Mouse (Mus musculus) lung, embryonic 15.5 days (tissue): ENCODE measurements around the gene Olfr12. TPM values are rescaled to one million over a fixed set of nuclear protein-coding genes. Genes with fewer than 3 reads are reported as not detected.

Source experiments
- ATAC-seq: fragments of 200-750 bp; cut with Nextera tagmentation; 2 replicates; pipeline ENCODE4 v1.8.0; 2017; ENCODE audit warnings: moderate number of reproducible peaks, borderline replicate concordance; ENCODE audit not compliant: low FRiP score, low TSS enrichment; ENCODE audit errors: extremely low read depth
- H3K27ac ChIP-seq: fragments of 300-500 bp; sonication (generic); 2 replicates; pipeline ENCODE4 v1.5.1; 2015; ENCODE audit warnings: moderate library complexity, mild to moderate bottlenecking, inconsistent platforms
- H3K27me3 ChIP-seq: fragments of 300-500 bp; sonication (generic); 2 replicates; pipeline ENCODE4 v1.6.1; 2015; ENCODE audit warnings: inconsistent platforms
- H3K36me3 ChIP-seq: fragments of 300-500 bp; sonication (generic); 2 replicates; pipeline ENCODE4 v1.6.1; 2015; ENCODE audit warnings: inconsistent platforms
- H3K4me1 ChIP-seq: fragments of 300-500 bp; sonication (generic); 2 replicates; pipeline ENCODE4 v1.6.1; 2015; ENCODE audit warnings: inconsistent platforms
- H3K4me2 ChIP-seq: fragments of 300-500 bp; sonication (generic); 2 replicates; pipeline ENCODE4 v1.6.1; 2015; ENCODE audit warnings: inconsistent platforms, mild to moderate bottlenecking, moderate library complexity
- H3K4me3 ChIP-seq: fragments of 300-500 bp; sonication (generic); 2 replicates; pipeline ENCODE4 v1.5.1; 2015; ENCODE audit warnings: mild to moderate bottlenecking, inconsistent platforms
- H3K9ac ChIP-seq: fragments of 300-500 bp; sonication (generic); 2 replicates; pipeline ENCODE4 v1.6.1; 2015; ENCODE audit warnings: inconsistent platforms
- H3K9me3 ChIP-seq: fragments of 300-500 bp; sonication (generic); 2 replicates; pipeline ENCODE4 v1.6.1; 2016; ENCODE audit warnings: inconsistent platforms
- WGBS: fragments of 180-500 bp; shearing (Covaris S2); methylation state at CpG from one replicate; pipeline ENCODE4 v1.1.7; 2015; 5-methylcytosine and 5-hydroxymethylcytosine counted together
- polyA plus RNA-seq: library from polyadenylated mRNA; unstranded; fragments of >200 nt; fragmentation: Nextera tagmentation; extraction: Ambion mirVana; gene quantifications from 2 replicates; pipeline ENCODE4 v1.2.1, GENCODE M21; 2015

Olfr12 gene
- polyA plus RNA-seq, 1 experiment from 2014 or later = not detected

DNA sequence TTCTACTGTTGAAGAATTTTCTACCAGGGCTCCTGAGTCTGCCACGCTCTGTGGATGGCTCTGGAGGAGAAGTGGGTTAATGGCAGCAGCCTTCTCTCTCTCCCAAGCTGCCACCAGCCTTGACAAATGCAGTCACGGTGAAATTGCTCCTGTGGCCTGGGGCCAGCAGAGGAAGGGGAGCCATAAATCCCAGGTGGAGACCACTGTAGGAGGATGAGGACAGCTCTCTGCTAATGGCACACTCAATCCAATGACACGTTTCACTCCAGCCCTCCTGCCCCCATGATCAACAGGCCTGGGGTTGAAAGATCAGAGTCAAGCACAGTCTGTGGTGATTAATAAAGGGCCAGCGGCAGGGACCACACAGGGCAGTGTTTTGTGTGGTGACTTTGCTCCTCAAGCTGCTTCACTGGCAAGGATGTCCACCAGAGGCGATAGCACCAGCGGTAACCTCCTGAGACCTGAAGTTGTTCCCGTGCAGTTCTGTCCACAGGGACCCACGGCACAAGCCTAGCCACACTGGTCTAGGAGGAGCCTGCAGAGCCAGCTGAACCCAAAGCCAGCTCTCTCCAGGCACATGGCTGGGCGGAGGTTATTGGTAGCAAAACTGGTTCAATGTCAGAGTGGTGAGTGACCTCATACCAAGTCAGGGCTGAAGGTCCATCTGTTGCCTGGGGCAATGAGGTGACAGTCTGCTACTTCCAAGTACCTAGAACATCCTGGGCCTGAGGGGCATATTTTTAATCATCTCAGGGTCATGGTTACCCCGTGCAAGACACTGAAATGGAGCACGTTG lies 39.6 kb downstream of the Olfr12 start:
- ATAC-seq = no peak
- Histone ChIP-seq H3K36me3 (no peaks in the 10 kb centered on the region), H3K4me3 (no peak overlapping the region), H3K4me1 (no peaks in the 10 kb centered on the region), H3K27me3 (no peaks in the 10 kb centered on the region), H3K4me2 (no peak overlapping the region), H3K9me3 (no peaks in the 10 kb centered on the region), H3K27ac (no peak overlapping the region), H3K9ac (no peak overlapping the region)
- WGBS = 62% methylated on average over 11 of the region's 11 CpGs

DNA sequence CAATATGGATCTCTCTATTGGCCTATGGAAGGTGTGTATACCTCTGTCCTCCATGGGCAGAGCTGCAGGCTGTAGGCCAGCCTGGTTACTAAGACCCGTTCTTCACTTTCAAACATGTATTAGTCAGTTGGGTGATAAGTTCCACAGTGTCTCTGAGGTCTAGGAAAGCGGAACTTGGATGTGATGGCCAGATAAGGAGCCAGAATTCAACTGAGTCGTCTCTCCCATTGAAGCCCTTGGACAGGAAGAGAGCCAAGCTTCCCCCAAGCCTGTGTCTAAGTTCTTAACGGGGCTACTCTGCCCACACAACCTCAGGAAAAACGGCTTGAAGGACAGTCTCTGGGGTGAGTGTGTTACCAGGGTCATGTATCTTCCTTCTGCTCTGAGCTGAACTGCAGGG lies 41.8 kb downstream of the Olfr12 start:
- H3K27me3 ChIP-seq = no peaks in the 10 kb centered on the region
- no peak overlapping the region for H3K4me3 ChIP-seq
- H3K4me1 ChIP-seq = no peaks in the 10 kb centered on the region

DNA sequence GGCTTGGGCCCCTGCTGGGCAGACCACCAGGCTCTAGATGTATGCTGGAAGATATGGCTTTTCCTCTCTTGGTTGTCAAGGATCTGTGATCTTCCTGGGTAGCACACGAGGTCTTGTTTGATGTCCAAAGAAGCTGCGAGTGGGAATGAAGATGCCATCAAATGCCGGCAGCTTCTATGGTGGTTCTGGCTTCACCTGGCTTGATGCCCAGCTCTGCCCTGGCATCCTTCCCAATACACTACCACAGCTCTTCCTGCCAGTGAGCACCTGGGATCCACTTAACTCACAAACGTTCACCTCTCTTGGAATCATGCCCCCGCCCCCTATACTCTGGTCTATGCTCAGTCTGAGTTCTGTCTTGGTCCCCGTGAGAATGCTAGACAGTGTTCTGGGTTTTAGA lies 49.5 kb downstream of the Olfr12 start:
- Histone ChIP-seq H3K4me2 (no peak overlapping the region), H3K9ac (no peak overlapping the region), H3K9me3 (no peaks in the 10 kb centered on the region), H3K27me3 (no peaks in the 10 kb centered on the region), H3K4me3 (no peak overlapping the region), H3K4me1 (no peaks in the 10 kb centered on the region), H3K27ac (no peak overlapping the region), H3K36me3 (no peaks in the 10 kb centered on the region)
- 62% methylated on average over 6 of the region's 6 CpGs for WGBS
- ATAC-seq = no peak; the same call in 1 of the 2 replicates

More for the DNA sequence above, 41.8 kb downstream of the Olfr12 start:
- Histone ChIP-seq H3K27ac (no peak overlapping the region), H3K9ac (no peak overlapping the region), H3K4me2 (no peak overlapping the region), H3K9me3 (no peaks in the 10 kb centered on the region), H3K36me3 (no peaks in the 10 kb centered on the region)
- WGBS = 44% methylated on average over 5 of the region's 5 CpGs
- ATAC-seq = no peak

DNA sequence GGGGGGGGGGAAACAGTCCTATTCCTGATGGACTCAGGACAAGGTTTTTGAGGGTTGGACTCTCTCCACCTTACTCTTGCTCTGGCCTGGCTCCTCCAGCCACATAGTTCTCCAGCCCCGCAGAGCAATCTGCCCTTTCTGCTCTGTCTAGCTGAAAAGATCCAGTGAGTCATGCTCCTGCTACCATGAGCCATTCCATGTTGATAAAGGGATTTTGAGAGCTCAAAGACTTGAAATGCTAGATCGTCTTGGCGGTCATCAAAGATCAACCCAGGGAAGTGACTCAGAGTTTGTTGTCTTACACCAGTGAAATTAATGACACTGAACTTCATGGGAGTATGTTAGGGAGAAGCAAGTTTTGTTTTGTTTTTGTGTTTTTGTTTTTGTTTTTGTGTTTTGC lies 51.8 kb downstream of the Olfr12 start:
- H3K9me3 ChIP-seq = no peaks in the 10 kb centered on the region
- no peak overlapping the region for H3K4me2 ChIP-seq
- H3K36me3 ChIP-seq = no peaks in the 10 kb centered on the region
- 86% methylated on average over 3 of the region's 3 CpGs for WGBS
- H3K4me3 ChIP-seq = no peak overlapping the region
- no peak overlapping the region for H3K27ac ChIP-seq
- no peak overlapping the region for H3K9ac ChIP-seq
- ATAC-seq = no peak
- no peaks in the 10 kb centered on the region for H3K4me1 ChIP-seq
- no peaks in the 10 kb centered on the region for H3K27me3 ChIP-seq

DNA sequence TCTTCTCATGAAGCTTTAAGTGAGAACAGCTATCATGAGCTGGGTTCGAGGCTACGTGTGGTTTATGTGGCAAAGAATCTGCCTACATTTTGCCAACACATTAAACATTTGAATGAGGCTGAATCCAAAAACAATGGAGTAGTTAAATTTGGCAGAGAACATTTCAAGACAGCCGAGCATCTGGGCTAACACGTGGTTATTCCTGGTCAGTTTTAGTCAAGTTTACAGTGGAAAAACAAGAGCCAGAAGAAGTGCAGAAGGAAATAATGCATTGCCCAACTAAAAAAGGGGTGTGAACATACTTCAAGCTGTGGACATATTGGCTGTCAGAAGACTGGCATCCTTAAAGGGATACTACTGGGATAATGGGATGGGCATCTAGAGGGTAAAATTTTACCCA lies 53.7 kb downstream of the Olfr12 start:
- H3K9ac ChIP-seq = no peak overlapping the region
- no peaks in the 10 kb centered on the region for H3K4me1 ChIP-seq
- WGBS = 70% methylated on average over 4 of the region's 4 CpGs
- ATAC-seq = no peak
- no peak overlapping the region for H3K27ac ChIP-seq
- H3K4me2 ChIP-seq = no peak overlapping the region
- no peak overlapping the region for H3K4me3 ChIP-seq
- no peaks in the 10 kb centered on the region for H3K27me3 ChIP-seq
- H3K9me3 ChIP-seq = no peaks in the 10 kb centered on the region
- no peaks in the 10 kb centered on the region for H3K36me3 ChIP-seq

Other genes starting within 250 kb of the Olfr12 start
- 272 and 278 TPM in 2 replicates for gene Ndufa10, start 143.9 kb upstream of the Olfr12 start, polyA plus RNA-seq
- not detected in 2 replicates for gene Olfr1416, start 132.7 kb upstream of the Olfr12 start, polyA plus RNA-seq
- gene Olfr1415, start 121.7 kb upstream of the Olfr12 start, polyA plus RNA-seq = not detected in 2 replicates
- not detected in 2 replicates for gene Olfr1414, start 99.1 kb upstream of the Olfr12 start, polyA plus RNA-seq
- gene Olfr1413, start 46.5 kb upstream of the Olfr12 start, polyA plus RNA-seq = not detected in 2 replicates
- not detected in 2 replicates for gene Olfr1412, start 32.0 kb upstream of the Olfr12 start, polyA plus RNA-seq
- not detected in 2 replicates for gene Olfr1411, start 23.4 kb upstream of the Olfr12 start, polyA plus RNA-seq
- gene Olfr1410, start 12.0 kb upstream of the Olfr12 start, polyA plus RNA-seq = not detected in 2 replicates
- 354 and 385 TPM in 2 replicates for gene Cops9, start 24.2 kb downstream of the Olfr12 start, polyA plus RNA-seq
- gene Otos, start 31.1 kb downstream of the Olfr12 start, polyA plus RNA-seq = 0.31 TPM in 1 of 2 replicates, not detected in the other
- gene Gpc1, start 213.9 kb downstream of the Olfr12 start, polyA plus RNA-seq = 34.2 and 35.1 TPM in 2 replicates